In genomic region chr13:118227354-118227753, GRCm38 (mm10) we compare ENCODE assay signal across 9 mouse cellular contexts.
DNase-seq lines count a peak whose midpoint lies in the region; ATAC-seq and TF ChIP-seq lines count a peak whose summit lies in the region.
"Had no signal": no experiment of that assay in that cellular context is flagged by ENCODE, and none has a peak within 500 bp of the region (broad histone marks: within the 10 kb centered on the region; RNA-seq: fewer than 3 reads in every experiment).

No protein-coding gene starts in this region.

- no peaks in the 10 kb centered on the region for H3K36me3 ChIP-seq in G1E (replicated peaks)
- H3K36me3 ChIP-seq: lung, embryonic 15.5 days had no signal

- ATAC-seq in G1E (ENCODE audit: extremely low read depth, insufficient number of reproducible peaks, low FRiP score, poor library complexity, severe bottlenecking), result peak; percentile 46; the same call in 1 of the 2 replicates

- H3K27me3 ChIP-seq in G1E (ENCODE audit: insufficient read depth, low read length), result no peaks in the 10 kb centered on the region
- H3K27me3 ChIP-seq: lung, embryonic 15.5 days had no signal

- no peaks in the 10 kb centered on the region for H3K9me3 ChIP-seq in G1E (replicated peaks)
- H3K9me3 ChIP-seq: lung, embryonic 15.5 days had no signal

- TF ChIP-seq CTCF in G1E (IDR thresholded peaks at IDR 0.05; ENCODE audit: low read depth, low read length), result no peak

- no peak overlapping the region for H3K4me3 ChIP-seq in G1E (ENCODE audit: low read depth, low read length)
- H3K4me3 ChIP-seq: lung, embryonic 15.5 days had no signal

- H3K4me1 ChIP-seq in G1E (ENCODE audit: insufficient read depth, low read depth, low read length), result no peaks in the 10 kb centered on the region
- H3K4me1 ChIP-seq: lung, embryonic 15.5 days had no signal

- DNase-seq in adrenal gland, postnatal 10 days, result peak; percentile 51
- no peak for DNase-seq in adrenal gland, postnatal 4 days (ENCODE audit: low spot score in 2 of 2)
- peak; percentile 52 for DNase-seq in layer of hippocampus, adult 11-12 months (ENCODE audit: low spot score)
- no peak for DNase-seq in layer of hippocampus, adult 9-11 months
- no peak for DNase-seq in G1E (ENCODE audit: low spot score)
- DNase-seq in embryo, embryonic 10 days (ENCODE audit: low spot score), result peak; percentile 29
- peak; percentile 61 for DNase-seq in lung, postnatal 36 days
- DNase-seq in ovary, adult 18-20 months (ENCODE audit: low spot score), result no peak

Comparison
In these comparisons a context has a peak if more than half of its experiments do, and no peak if none do; other contexts are left out.
1. DNase-seq: peak in adrenal gland, postnatal 10 days (single experiment), layer of hippocampus, adult 11-12 months (single experiment), embryo, embryonic 10 days (single experiment) and lung, postnatal 36 days (single experiment); none in adrenal gland, postnatal 4 days (0 of 2), layer of hippocampus, adult 9-11 months (single experiment), G1E (single experiment) and ovary, adult 18-20 months (single experiment).